Mouse (Mus musculus): ENCODE measurements around the gene Atg101. TPM values are rescaled to one million over a fixed set of nuclear protein-coding genes. Genes with fewer than 3 reads are reported as not detected.
A peak's percentile ranks its signal among the peaks of the same experiment; 100 is the strongest.

Gene Atg101
- polyA plus RNA-seq, 1 experiment from 2014 or later = 63.8 TPM

GRCm38 (mm10) chr15:101299480-101299960, 15.4 kb downstream of the Atg101 start:
- no peaks in the 10 kb centered on the region for H3K27me3 ChIP-seq (ENCODE audit: control insufficient read depth, insufficient read depth, low read length)
- H3K36me3 ChIP-seq (replicated peaks; ENCODE audit: control insufficient read depth, insufficient read depth, low read depth, low read length) = no peaks in the 10 kb centered on the region
- H3K4me1 ChIP-seq (ENCODE audit: control insufficient read depth, insufficient read depth, low read length) = no peaks in the 10 kb centered on the region
- no peak overlapping the region for H3K9ac ChIP-seq (replicated peaks; ENCODE audit: low read length)
- ATAC-seq (replicated peaks; ENCODE audit: insufficient number of reproducible peaks, low FRiP score, low TSS enrichment, low read depth) (no peak), DNase-seq (ENCODE audit: low spot score) (no peak)
- no peaks in the 10 kb centered on the region for H3K9me3 ChIP-seq (replicated peaks; ENCODE audit: control insufficient read depth, low read length)
- no peak overlapping the region for H3K27ac ChIP-seq (replicated peaks; ENCODE audit: low read depth, low read length)
- no peak overlapping the region for H3K4me2 ChIP-seq (ENCODE audit: low read depth, low read length)
- no peak overlapping the region for H3K4me3 ChIP-seq (ENCODE audit: low read depth, low read length)
- WGBS = 82% methylated on average over 14 of the region's 14 CpGs

- Histone ChIP-seq H3K4me1 (ENCODE audit: control insufficient read depth, insufficient read depth, low read length) (no peaks in the 10 kb centered on the region), H3K27me3 (ENCODE audit: control insufficient read depth, insufficient read depth, low read length) (no peaks in the 10 kb centered on the region), H3K4me3 (ENCODE audit: low read depth, low read length) (no peak overlapping the region), H3K9me3 (replicated peaks; ENCODE audit: control insufficient read depth, low read length) (no peaks in the 10 kb centered on the region), H3K27ac (replicated peaks; ENCODE audit: low read depth, low read length) (no peak overlapping the region), H3K36me3 (replicated peaks; ENCODE audit: control insufficient read depth, insufficient read depth, low read depth, low read length) (no peaks in the 10 kb centered on the region), H3K9ac (replicated peaks; ENCODE audit: low read length) (no peak overlapping the region), H3K4me2 (ENCODE audit: low read depth, low read length) (no peak overlapping the region)
- DNase-seq (ENCODE audit: low spot score) (no peak), ATAC-seq (replicated peaks; ENCODE audit: insufficient number of reproducible peaks, low FRiP score, low TSS enrichment, low read depth) (no peak)
- WGBS = 76% methylated on average over 6 of the region's 6 CpGs
Measured at GRCm38 (mm10) chr15:101300128-101300527, 16.1 kb downstream of the Atg101 start.

- Histone ChIP-seq H3K27ac (replicated peaks; ENCODE audit: low read depth, low read length) (no peak overlapping the region), H3K9me3 (replicated peaks; ENCODE audit: control insufficient read depth, low read length) (no peaks in the 10 kb centered on the region), H3K4me3 (ENCODE audit: low read depth, low read length) (no peak overlapping the region), H3K36me3 (replicated peaks; ENCODE audit: control insufficient read depth, insufficient read depth, low read depth, low read length) (no peaks in the 10 kb centered on the region), H3K4me1 (ENCODE audit: control insufficient read depth, insufficient read depth, low read length) (no peaks in the 10 kb centered on the region), H3K9ac (replicated peaks; ENCODE audit: low read length) (no peak overlapping the region), H3K4me2 (ENCODE audit: low read depth, low read length) (no peak overlapping the region), H3K27me3 (ENCODE audit: control insufficient read depth, insufficient read depth, low read length) (no peaks in the 10 kb centered on the region)
- DNase-seq (ENCODE audit: low spot score) (no peak), ATAC-seq (replicated peaks; ENCODE audit: insufficient number of reproducible peaks, low FRiP score, low TSS enrichment, low read depth) (no peak)
- 78% methylated on average over 3 of the region's 3 CpGs for WGBS
Measured at GRCm38 (mm10) chr15:101302201-101302600, 18.1 kb downstream of the Atg101 start.

- Histone ChIP-seq H3K4me1 (ENCODE audit: control insufficient read depth, insufficient read depth, low read length) (no peaks in the 10 kb centered on the region), H3K27ac (replicated peaks; ENCODE audit: low read depth, low read length) (no peak overlapping the region), H3K9me3 (replicated peaks; ENCODE audit: control insufficient read depth, low read length) (no peaks in the 10 kb centered on the region), H3K4me3 (ENCODE audit: low read depth, low read length) (no peak overlapping the region), H3K4me2 (ENCODE audit: low read depth, low read length) (no peak overlapping the region), H3K27me3 (ENCODE audit: control insufficient read depth, insufficient read depth, low read length) (no peaks in the 10 kb centered on the region), H3K9ac (replicated peaks; ENCODE audit: low read length) (no peak overlapping the region), H3K36me3 (replicated peaks; ENCODE audit: control insufficient read depth, insufficient read depth, low read depth, low read length) (no peaks in the 10 kb centered on the region)
- ATAC-seq (replicated peaks; ENCODE audit: insufficient number of reproducible peaks, low FRiP score, low TSS enrichment, low read depth) (no peak), DNase-seq (ENCODE audit: low spot score) (no peak)
- WGBS = 78% methylated on average over 4 of the region's 4 CpGs
Measured at GRCm38 (mm10) chr15:101303830-101304229, 19.8 kb downstream of the Atg101 start.

- Histone ChIP-seq H3K4me2 (ENCODE audit: low read depth, low read length) (no peak overlapping the region), H3K9ac (replicated peaks; ENCODE audit: low read length) (no peak overlapping the region), H3K36me3 (replicated peaks; ENCODE audit: control insufficient read depth, insufficient read depth, low read depth, low read length) (no peaks in the 10 kb centered on the region), H3K27ac (replicated peaks; ENCODE audit: low read depth, low read length) (no peak overlapping the region), H3K9me3 (replicated peaks; ENCODE audit: control insufficient read depth, low read length) (no peaks in the 10 kb centered on the region), H3K27me3 (ENCODE audit: control insufficient read depth, insufficient read depth, low read length) (no peaks in the 10 kb centered on the region), H3K4me1 (ENCODE audit: control insufficient read depth, insufficient read depth, low read length) (no peaks in the 10 kb centered on the region), H3K4me3 (ENCODE audit: low read depth, low read length) (no peak overlapping the region)
- DNase-seq (ENCODE audit: low spot score) = no peak
- 92% methylated on average over 4 of the region's 4 CpGs for WGBS
- no peak for ATAC-seq (replicated peaks; ENCODE audit: insufficient number of reproducible peaks, low FRiP score, low TSS enrichment, low read depth)
Measured at GRCm38 (mm10) chr15:101306459-101306858, 22.4 kb downstream of the Atg101 start.

GRCm38 (mm10) chr15:101308440-101309348, 24.6 kb downstream of the Atg101 start:
- Histone ChIP-seq H3K9ac (replicated peaks; ENCODE audit: low read length) (no peak overlapping the region), H3K27me3 (ENCODE audit: control insufficient read depth, insufficient read depth, low read length) (no peaks in the 10 kb centered on the region), H3K27ac (replicated peaks; ENCODE audit: low read depth, low read length) (no peak overlapping the region), H3K4me1 (ENCODE audit: control insufficient read depth, insufficient read depth, low read length) (no peaks in the 10 kb centered on the region), H3K9me3 (replicated peaks; ENCODE audit: control insufficient read depth, low read length) (no peaks in the 10 kb centered on the region), H3K4me3 (ENCODE audit: low read depth, low read length) (no peak overlapping the region), H3K36me3 (replicated peaks; ENCODE audit: control insufficient read depth, insufficient read depth, low read depth, low read length) (no peaks in the 10 kb centered on the region), H3K4me2 (ENCODE audit: low read depth, low read length) (no peak overlapping the region)
- ATAC-seq (replicated peaks; ENCODE audit: insufficient number of reproducible peaks, low FRiP score, low TSS enrichment, low read depth) (no peak), DNase-seq (ENCODE audit: low spot score) (peak; percentile 27)
- 50% methylated on average over 13 of the region's 13 CpGs for WGBS

GRCm38 (mm10) chr15:101309493-101309892, 25.4 kb downstream of the Atg101 start:
- 29% methylated on average over 5 of the region's 5 CpGs for WGBS
- DNase-seq (ENCODE audit: low spot score) = peak; percentile 33
- Histone ChIP-seq H3K9me3 (replicated peaks; ENCODE audit: control insufficient read depth, low read length) (no peaks in the 10 kb centered on the region), H3K4me1 (ENCODE audit: control insufficient read depth, insufficient read depth, low read length) (no peaks in the 10 kb centered on the region), H3K4me2 (ENCODE audit: low read depth, low read length) (no peak overlapping the region), H3K27me3 (ENCODE audit: control insufficient read depth, insufficient read depth, low read length) (no peaks in the 10 kb centered on the region), H3K27ac (replicated peaks; ENCODE audit: low read depth, low read length) (no peak overlapping the region), H3K9ac (replicated peaks; ENCODE audit: low read length) (no peak overlapping the region), H3K36me3 (replicated peaks; ENCODE audit: control insufficient read depth, insufficient read depth, low read depth, low read length) (no peaks in the 10 kb centered on the region), H3K4me3 (ENCODE audit: low read depth, low read length) (no peak overlapping the region)
- no peak for ATAC-seq (replicated peaks; ENCODE audit: insufficient number of reproducible peaks, low FRiP score, low TSS enrichment, low read depth)

GRCm38 (mm10) chr15:101311087-101311770, 27.2 kb downstream of the Atg101 start:
- H3K27me3 ChIP-seq (ENCODE audit: control insufficient read depth, insufficient read depth, low read length) = no peaks in the 10 kb centered on the region
- no peak overlapping the region for H3K27ac ChIP-seq (replicated peaks; ENCODE audit: low read depth, low read length)
- no peak overlapping the region for H3K9ac ChIP-seq (replicated peaks; ENCODE audit: low read length)
- no peak overlapping the region for H3K4me3 ChIP-seq (ENCODE audit: low read depth, low read length)
- H3K4me1 ChIP-seq (ENCODE audit: control insufficient read depth, insufficient read depth, low read length) = no peaks in the 10 kb centered on the region
- no peak overlapping the region for H3K4me2 ChIP-seq (ENCODE audit: low read depth, low read length)
- no peaks in the 10 kb centered on the region for H3K9me3 ChIP-seq (replicated peaks; ENCODE audit: control insufficient read depth, low read length)
- no peak for ATAC-seq (replicated peaks; ENCODE audit: insufficient number of reproducible peaks, low FRiP score, low TSS enrichment, low read depth)
- 63% methylated on average over 12 of the region's 15 CpGs for WGBS
- no peaks in the 10 kb centered on the region for H3K36me3 ChIP-seq (replicated peaks; ENCODE audit: control insufficient read depth, insufficient read depth, low read depth, low read length)
- no peak for DNase-seq (ENCODE audit: low spot score)

Measured in embryonic facial prominence, embryonic 11.5 days (tissue).